Mouse (Mus musculus) C2C12 (cell line): ENCODE data around the gene Dapp1. TPM values are rescaled to one million over a fixed set of nuclear protein-coding genes. Genes with fewer than 3 reads are reported as not detected.

Experiments
- H3K27me3 ChIP-seq: one replicate; pipeline ENCODE4 v1.6.1; 2011; ENCODE audit not compliant: control insufficient read depth, insufficient read depth, insufficient read length
- H3K36me3 ChIP-seq: one replicate; pipeline ENCODE4 v1.6.1; 2011; ENCODE audit not compliant: control insufficient read depth, insufficient read depth
- H3K4me3 ChIP-seq: one replicate; pipeline ENCODE4 v1.5.1; 2011; ENCODE audit warnings: mild to moderate bottlenecking, control low read depth; ENCODE audit not compliant: poor library complexity, insufficient read depth, severe bottlenecking
- H3K79me2 ChIP-seq: one replicate; pipeline ENCODE4 v1.6.1; 2011; ENCODE audit not compliant: control insufficient read depth, insufficient read depth
- H3K79me3 ChIP-seq: one replicate; pipeline ENCODE4 v1.6.1; 2011; ENCODE audit warnings: low read depth, control low read depth
- H3ac ChIP-seq: one replicate; pipeline ENCODE3; 2011; ENCODE audit warnings: low read depth; ENCODE audit not compliant: control insufficient read depth, insufficient read length
- CEBPB ChIP-seq: IDR thresholded peaks from one replicate; pipeline ENCODE4 v1.6.1; 2011; ENCODE audit warnings: low read depth, mild to moderate bottlenecking, control low read depth, moderate library complexity
- CTCF ChIP-seq: IDR thresholded peaks from one replicate; pipeline ENCODE4 v1.5.1; 2011; ENCODE audit not compliant: control insufficient read depth, insufficient read depth, insufficient read length
- FOSL1 ChIP-seq: IDR thresholded peaks from one replicate; pipeline ENCODE4 v1.8.0; 2011; ENCODE audit warnings: mild to moderate bottlenecking, low read length; ENCODE audit not compliant: poor library complexity, insufficient read depth, severe bottlenecking
- MAX ChIP-seq: IDR thresholded peaks from one replicate; pipeline ENCODE4 v1.6.1; 2011; ENCODE audit warnings: mild to moderate bottlenecking, control low read depth
- MYOD1 ChIP-seq: IDR thresholded peaks from one replicate; pipeline ENCODE4 v1.6.1; 2011; ENCODE audit warnings: low read depth; ENCODE audit not compliant: control insufficient read depth, insufficient read length
- MYOG ChIP-seq: IDR thresholded peaks from one replicate; pipeline ENCODE4 v1.6.1; 2011; ENCODE audit not compliant: control insufficient read depth, insufficient read length; ENCODE audit errors: extremely low read depth
- USF1 ChIP-seq: IDR thresholded peaks from one replicate; pipeline ENCODE4 v1.6.1; 2011; ENCODE audit warnings: low read depth, mild to moderate bottlenecking, control low read depth, moderate library complexity
- polyA plus RNA-seq: library from polyadenylated mRNA; unstranded; fragments of >200 nt; fragmentation: generic; extraction: Trizol; gene quantifications from one replicate; pipeline ENCODE4 v1.2.1, GENCODE M21; 2012; ENCODE audit warnings: missing spikeins

Dapp1 gene
- polyA plus RNA-seq, 1 experiment = 0.15 TPM

DNA sequence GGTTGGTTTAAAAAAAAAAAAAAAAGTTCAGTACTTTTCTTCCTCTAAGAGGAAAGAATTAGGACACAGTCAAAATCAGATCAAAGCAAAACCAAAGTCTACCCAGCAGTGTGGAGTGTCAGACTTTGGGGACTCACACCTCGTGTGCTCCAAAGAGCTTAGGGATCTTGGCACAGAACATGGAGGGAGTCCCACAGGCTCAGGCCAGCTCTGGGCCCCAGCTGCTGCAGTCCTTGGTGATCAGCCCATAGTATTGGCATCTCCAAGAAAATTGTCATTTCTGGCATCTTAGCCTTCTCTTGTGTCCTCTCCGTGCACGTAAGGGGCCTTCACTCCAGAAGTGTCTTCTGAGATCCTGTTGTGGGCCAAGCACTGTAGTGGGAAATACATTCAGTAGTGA lies 90.3 kb downstream of the Dapp1 start:
- peaks cover 8% of the 10 kb centered on the region for H3K36me3 ChIP-seq
- H3K79me3 ChIP-seq = no peaks in the 10 kb centered on the region
- TF ChIP-seq CEBPB (no peak), MAX (no peak), MYOD1 (no peak), FOSL1 (no peak), USF1 (no peak), CTCF (no peak), MYOG (no peak)

DNA sequence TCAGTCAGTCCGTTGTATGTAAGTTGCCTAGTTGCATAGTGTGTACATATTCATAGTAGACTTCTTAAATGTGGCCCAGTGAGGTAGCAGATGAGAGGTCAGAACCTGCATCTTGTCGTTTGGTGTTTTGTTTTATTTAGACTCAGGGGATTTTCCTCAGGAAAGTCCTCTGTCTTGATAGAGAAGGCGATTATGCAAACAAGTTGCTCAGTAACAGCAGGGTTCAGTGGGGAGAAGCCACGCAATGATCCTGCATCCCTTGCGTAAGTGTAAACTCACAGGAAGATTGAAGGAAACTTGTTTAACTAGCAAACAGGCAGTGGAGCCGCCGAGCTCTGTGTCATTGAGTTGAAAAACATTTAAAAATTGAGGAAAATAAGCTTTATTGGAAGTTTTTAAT lies 93.4 kb downstream of the Dapp1 start:
- H3K27me3 ChIP-seq = no peaks in the 10 kb centered on the region
- no peaks in the 10 kb centered on the region for H3K79me2 ChIP-seq
- H3K4me3 ChIP-seq = no peak overlapping the region
- H3K79me3 ChIP-seq = no peaks in the 10 kb centered on the region
- no peak overlapping the region for H3ac ChIP-seq
- TF ChIP-seq USF1 (no peak), MAX (no peak), CEBPB (no peak), MYOD1 (no peak), CTCF (no peak), FOSL1 (no peak), MYOG (no peak)
- peaks cover 8% of the 10 kb centered on the region for H3K36me3 ChIP-seq

More for the DNA sequence above, 90.3 kb downstream of the Dapp1 start:
- Histone ChIP-seq H3K4me3 (no peak overlapping the region), H3K79me2 (no peaks in the 10 kb centered on the region), H3K27me3 (no peaks in the 10 kb centered on the region), H3ac (no peak overlapping the region)

DNA sequence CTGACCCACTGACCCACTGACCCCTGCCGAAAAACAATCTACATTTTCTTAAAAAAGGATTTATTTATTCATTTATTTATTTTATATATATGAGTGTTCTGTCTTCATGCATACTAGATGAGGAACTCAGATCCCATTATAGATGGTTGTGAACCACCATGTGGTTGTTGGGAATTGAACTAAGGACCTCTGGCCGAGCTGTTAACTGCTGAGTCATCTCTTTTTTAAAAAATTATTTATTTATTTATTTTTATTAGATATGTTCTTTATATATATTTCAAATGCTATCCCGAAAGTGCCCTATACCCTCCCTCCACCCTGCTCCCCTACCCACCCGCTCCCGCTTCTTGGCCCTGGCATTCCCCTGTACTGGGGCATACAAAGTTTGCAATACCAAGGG lies 100.3 kb downstream of the Dapp1 start:
- Histone ChIP-seq H3K27me3 (no peaks in the 10 kb centered on the region), H3K79me2 (no peaks in the 10 kb centered on the region), H3ac (no peak overlapping the region), H3K36me3 (no peaks in the 10 kb centered on the region), H3K4me3 (no peak overlapping the region), H3K79me3 (no peaks in the 10 kb centered on the region)
- TF ChIP-seq FOSL1 (no peak), CEBPB (no peak), MAX (no peak), USF1 (no peak), MYOG (no peak), MYOD1 (no peak), CTCF (no peak)

Other genes with a start within 250 kb of the Dapp1 start
- 2,637 TPM for gene H2afz, start 117.1 kb downstream of the Dapp1 start, polyA plus RNA-seq
- 1.8 TPM for gene Dnajb14, start 113.9 kb downstream of the Dapp1 start, polyA plus RNA-seq
- gene Lamtor3, start 63.0 kb downstream of the Dapp1 start, polyA plus RNA-seq = 39.1 TPM
- 6.5 TPM for gene 1110002E22Rik, start 83.5 kb upstream of the Dapp1 start, polyA plus RNA-seq
- gene Gm5105, start 85.8 kb upstream of the Dapp1 start, polyA plus RNA-seq = 0.16 TPM
- gene Trmt10a, start 161.9 kb upstream of the Dapp1 start, polyA plus RNA-seq = 6.8 TPM
- 1.2 TPM for gene Mttp, start 163.4 kb upstream of the Dapp1 start, polyA plus RNA-seq
- gene 4930579F01Rik, start 212.3 kb upstream of the Dapp1 start, polyA plus RNA-seq = not detected
- 4.9 TPM for gene Adh7, start 236.2 kb upstream of the Dapp1 start, polyA plus RNA-seq